Mouse (Mus musculus): ENCODE measurements at regions not wholly inside any gene's neighbourhood (a gene's known extent, or its start where the extent isn't known, plus 50 kb on each side); places are given as distances from the start of the nearest gene placed in this dataset.

DNA sequence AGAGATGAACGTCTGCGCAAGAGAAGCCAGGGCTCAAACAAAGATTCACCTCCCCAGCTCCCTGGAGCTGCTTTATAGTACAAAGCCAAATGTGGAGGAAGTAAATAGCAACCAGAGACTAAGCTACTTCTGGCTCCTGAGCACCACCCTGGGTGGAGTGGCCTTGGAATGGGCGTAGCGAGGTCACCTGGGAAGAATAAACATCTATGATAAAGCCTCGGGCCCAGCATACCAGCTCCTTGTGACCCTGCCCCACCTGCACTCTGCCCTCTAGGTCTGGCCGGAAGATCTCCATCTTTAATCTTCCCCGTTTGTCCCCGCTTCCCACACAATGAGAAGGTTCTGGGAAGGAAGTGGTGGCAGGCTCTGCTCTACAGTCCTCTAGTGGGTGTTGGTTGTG is 61.0 kb upstream of the Ptpn3 start:
- no peak for DNase-seq (ENCODE audit: low spot score in 2 of 2)
- intact Hi-C loops (cut with DNase I), result no loop called here

DNA sequence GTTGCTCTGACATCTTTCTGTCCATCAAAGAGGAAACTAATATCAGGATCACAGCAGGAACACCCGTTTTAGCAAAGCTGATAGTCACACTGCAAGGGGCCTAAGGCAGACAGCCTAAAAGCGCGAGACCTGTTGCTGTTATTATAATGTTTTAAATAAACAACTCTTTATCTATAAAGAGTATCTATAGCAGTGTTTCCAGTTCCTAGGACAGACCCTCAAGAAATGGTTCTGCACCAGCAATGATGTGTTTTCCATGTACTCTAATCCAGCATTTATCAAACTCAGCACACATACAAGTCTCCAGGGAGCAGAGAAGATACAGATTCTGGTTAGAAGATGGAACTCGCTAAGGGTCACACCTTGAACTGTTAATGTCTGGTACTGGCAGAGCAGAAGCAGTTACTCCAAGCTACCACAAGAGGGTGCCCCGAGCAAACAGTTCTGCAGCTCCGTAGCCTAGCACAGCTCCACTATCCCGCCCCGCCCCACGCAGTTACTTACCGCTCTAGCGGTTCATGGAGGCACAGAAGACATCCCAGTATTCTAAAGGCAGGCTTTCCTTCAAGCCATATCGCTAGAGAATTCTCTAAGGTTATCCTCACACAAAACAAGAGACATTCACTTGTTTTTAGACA is 64.2 kb upstream of the Palm2 start:
- intact Hi-C loops (cut with DNase I), result loop anchor here (1.0 kb wide), 1 partner anchor 237 kb away; no protein-coding TSS in a partner anchor
- peak; percentile 67 to 70 for DNase-seq (ENCODE audit: low spot score in 2 of 2)

DNA sequence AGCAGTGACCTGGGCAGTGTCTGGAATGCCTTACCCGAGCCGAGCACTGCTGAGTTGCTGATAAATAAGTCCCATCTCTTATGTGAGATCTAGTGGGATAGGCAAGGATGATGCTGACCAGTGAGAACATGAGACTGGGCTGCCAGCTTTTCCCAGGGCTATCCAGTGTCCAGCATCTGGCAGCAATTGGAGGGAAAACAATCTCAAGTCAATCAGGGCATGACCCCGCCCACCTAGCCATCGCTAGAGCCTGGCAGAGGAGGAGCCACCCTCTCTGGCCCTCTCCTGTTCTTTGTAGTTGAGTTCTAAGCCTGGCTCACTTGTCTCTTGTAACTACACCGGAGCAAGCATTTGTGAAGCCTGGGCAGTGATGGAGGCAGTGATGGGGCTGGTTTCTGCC is 56.2 kb upstream of the Palm2 start:
- intact Hi-C loops (cut with DNase I), result no loop called here
- DNase-seq (ENCODE audit: low spot score in 2 of 2), result no peak

DNA sequence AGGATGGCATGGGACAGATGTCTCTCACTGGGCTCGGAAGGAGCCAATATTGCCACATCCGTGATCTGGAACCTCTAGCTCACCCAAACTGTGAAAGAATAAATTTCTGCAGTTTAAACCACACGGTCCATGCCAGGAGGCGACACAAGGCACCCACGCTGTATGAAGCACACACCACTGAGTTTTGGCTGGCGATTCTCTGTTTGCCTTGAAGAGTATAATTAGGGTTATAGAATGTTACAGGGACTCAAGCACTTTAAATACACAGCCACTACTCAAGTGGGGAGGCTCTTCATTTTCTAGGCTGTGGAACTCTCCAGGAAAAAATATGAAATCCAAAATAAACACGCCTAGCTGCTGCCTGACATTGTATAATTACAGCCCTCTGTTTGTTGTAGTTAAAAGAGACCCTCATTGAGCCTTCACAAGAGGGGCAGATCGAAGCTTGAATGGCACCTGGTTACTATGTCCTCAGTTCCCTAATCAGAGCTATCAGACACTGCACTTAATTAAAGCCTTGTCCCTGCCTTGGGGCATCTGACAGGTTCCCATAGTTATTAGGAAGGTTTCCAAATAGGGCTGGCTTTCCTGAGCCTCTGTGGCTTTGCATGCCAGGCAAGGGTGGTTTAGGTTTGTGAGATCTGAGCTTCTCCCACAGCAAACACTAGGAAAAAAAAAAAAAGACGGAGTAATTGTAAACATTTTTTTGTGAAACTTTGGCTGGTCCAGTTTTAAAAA is 53.8 kb upstream of the Palm2 start:
- intact Hi-C loops (cut with DNase I), result no loop called here
- no peak for DNase-seq (ENCODE audit: low spot score in 2 of 2)

DNA sequence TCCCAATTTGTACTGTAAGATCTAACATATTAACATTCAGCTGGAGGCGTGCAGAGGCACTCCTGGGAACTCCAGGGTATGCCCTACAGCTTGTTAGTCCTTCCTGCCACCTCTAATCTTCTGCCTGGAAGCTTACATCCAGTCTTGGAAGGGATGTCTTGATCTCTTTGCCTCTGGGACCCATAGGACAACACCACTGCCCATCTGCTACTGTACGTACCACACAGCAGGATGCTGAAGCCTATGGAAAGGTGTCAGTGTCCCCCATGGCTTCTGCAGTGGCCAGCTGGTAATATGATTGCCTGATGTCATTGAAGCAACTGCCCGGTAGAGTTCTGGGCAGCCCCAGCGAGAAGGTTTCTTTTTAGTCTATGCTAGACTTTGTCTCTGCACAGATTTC is 52.7 kb upstream of the Palm2 start:
- intact Hi-C loops (cut with DNase I), result no loop called here
- no peak for DNase-seq (ENCODE audit: low spot score in 2 of 2)

All from left cerebral cortex, postnatal 36 days (tissue).